Mouse (Mus musculus) ovary, adult 18-20 months (tissue): ENCODE data around the gene Vps9d1.
A peak's percentile ranks its signal among the peaks of the same experiment; 100 is the strongest.
"Not testable (repeated sequence)": the region's sequence is repeated elsewhere in the genome, so short reads cannot be mapped to it uniquely, and the experiment has no call there.

Experiments used
- DNase-seq: peaks from one replicate; pipeline ENCODE4 v3.0.0; 2022; ENCODE audit warnings: low spot score, mixed read lengths

Gene Vps9d1

DNA sequence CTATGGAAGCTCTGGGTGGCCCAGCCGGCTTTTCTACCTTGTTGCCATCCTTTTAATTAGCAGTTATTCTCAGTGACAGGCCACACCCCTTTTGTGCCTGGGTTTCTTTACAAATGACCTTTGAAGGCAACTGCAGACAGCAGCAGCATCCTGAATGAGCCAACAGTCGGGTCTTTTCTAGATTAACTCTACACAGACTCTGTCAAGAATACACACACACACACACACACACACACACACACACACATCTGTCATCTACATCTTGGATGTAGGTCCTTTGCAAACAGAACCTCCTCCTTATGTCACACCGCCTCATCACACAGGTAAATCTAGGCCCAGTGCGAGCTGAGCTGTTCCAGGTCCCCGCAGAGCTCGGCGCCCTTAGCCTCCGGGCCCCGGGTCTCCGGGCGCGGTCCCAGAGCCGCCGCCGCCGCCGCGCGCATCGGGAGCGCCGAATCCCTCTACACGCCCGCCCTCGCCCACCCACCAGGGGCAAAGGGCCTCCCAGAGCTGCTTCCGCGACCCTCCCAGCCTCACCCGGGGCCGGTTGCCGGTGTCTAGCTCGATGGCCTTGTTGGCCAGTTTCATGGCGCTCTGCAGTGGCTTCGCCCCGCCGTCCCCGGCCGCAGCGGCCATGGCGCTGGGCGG, 573 bp downstream of the Vps9d1 start:
- DNase-seq, result no peak

DNA sequence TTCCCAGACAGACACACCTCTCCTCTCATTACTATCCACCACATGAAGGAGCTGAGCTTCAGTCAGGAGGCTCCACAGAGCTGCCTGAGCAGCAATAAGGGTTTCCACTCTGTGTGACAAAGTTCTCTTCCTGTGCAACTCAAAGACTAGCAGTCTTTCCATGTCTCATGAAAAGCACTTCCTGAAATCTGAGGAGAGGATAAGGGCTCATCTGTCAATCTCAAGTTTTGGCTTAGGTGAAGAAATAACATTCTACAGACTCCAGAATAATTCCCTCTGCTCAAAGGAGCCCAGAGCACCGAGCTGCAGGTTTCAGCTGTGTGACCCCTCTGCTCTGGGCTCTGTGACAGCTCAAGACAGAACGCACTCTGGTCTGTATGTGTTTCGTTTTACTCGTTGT, 1.2 kb downstream of the Vps9d1 start:
- no peak for DNase-seq

DNA sequence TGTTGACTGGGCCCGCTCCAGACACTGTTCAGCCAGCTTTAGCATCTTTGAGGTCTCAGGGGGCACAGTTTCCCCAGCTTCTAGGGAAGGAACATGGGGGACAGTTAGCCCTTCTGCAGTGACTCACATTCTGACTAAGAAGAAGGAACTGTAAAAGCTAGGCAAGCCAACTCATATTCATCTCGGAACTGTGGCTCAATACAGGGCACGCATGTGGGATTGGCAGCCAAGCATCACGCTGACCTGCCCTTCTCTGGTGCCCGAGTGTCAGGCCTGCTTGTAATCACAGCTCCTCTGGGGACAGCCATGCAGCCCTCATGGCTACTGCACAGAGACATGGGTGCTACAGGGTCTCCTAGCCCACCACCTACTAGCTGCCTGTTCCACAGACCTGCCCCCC, 3.2 kb downstream of the Vps9d1 start:
- no peak for DNase-seq

DNA sequence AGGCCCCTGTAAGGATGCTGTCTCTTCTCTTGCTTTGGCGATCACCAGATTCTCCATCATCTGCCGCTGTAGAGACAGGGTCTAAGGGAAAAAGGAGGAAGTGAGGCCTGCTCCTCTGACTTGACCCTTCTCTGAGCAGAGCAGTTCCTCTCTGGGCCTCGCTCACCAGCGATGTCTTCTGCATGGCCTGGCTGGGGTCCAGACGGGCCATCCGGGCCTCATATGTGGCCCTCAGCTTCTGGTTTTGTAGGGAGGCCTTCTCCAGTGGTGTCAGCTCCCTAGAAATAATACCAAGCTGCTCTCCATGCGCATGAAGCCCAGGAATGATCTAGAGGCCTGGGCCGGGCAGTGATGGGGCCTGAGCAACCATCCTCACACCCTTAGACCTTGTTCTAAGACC, 5.6 kb downstream of the Vps9d1 start:
- no peak for DNase-seq

DNA sequence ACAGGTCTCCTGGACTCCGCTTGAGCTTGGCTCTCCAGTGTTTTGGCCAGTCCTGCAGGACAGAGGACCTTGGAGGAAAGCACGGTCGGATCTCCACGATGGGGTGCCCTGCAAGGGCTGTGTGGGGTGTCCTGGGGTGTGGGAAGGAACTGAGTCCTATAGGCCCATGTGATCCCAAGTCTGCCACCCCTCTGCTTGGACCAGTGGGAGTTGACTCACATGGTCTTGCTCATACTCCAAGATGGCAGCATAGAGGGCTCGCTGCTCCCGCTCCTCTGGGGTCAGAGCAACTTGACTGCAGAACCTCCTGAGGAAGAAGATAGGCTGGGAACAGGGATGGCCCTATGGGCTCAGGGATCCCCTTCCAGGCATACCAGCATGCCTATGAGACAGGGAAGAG, 6.4 kb downstream of the Vps9d1 start:
- no peak for DNase-seq

DNA sequence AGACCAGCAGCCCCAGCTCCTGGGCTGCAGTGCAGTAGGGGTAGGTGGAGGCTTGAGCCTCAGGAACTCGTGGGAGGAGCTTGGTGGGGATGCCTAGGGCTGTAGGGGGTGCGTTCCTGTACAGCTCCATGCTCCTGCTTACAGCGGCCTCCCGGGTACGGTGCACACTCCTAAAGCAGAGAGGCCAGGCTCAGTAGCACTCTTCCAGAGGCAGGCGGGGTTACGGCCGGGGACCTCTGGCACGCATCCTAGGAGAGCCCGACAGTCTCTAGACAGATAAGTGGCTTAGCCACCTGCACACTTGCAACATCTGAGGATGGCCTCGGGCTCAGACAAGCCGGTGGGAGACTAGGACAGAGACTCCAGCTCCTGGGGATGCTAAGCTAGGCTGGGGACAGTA, 8.6 kb downstream of the Vps9d1 start:
- no peak for DNase-seq

DNA sequence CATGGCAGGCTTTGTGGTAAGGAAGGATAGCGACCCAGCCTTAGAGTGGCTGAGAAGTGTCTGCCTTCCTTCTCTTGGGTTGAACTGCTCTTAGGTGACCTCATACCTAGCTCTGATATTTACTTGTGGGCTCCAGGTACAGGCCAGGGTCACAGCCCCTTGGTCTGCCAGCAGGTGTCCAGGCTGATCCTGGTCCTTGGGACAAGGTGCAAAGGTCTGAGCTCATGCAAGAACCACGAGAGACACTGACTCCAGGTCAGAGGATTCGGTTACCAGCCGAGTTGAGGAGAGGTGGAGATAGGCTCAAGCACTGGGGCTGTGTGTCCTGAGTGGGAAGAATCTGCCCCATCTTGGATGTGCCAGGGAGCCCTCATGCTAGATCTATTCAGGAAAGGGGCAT, 9.8 kb downstream of the Vps9d1 start:
- no peak for DNase-seq

DNA sequence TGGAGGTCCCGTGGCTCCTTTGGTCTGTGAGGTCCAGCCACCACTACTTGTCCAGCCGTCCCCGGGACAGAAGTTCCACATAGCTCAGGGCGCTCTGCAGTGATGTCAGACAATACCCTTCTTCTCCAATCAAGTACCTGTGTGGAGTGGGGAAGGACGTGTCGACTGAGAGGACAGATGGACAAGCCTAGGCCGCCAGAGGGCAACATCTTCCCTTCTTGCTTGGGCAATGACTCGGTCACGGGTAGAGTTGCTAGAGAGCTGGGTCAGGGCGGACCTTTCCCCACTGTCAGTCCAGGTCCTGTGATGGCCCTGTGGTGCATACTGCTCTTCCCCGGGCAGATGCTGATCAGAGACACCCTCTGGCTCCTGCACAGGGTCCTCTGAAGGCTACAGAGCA, 11.1 kb downstream of the Vps9d1 start:
- DNase-seq, result no peak

DNA sequence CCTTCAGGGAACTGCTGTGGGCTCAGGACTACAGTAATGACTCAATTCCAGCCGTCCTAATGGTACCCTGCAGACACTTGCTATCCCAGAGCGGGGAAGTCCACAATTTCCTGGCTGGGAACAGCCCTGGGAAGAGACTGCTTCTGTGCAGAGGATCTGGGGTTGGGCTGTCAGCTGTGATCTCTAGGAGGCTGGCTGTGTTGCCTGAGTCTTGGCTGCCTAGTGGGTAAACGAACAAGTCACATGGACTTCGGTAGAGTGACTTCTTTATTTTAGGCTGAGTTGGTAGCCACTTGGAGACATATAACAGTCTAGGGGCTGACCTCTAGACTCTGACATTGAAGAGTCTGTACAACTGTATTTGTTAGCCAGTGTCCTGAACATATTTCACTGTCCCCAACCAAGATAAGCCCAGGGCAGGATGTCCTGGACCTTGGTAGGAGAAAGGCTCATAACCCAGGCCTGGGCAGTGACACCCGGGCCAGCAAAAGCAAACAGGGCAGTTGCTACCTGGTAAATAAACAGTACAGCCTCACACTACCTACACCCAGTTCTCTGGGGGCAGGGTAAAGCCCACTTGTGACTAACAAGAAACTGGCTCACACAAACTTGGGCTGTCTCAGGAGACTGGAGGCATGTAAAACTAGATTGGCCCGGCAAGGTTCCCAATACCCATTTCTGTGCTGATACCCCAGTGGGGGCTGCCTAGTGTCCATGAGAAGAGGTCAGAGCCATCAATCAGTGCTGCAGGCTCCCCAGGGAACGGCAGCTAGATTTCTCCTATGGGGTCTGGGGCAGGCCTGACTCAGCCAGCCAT, 11.8 kb downstream of the Vps9d1 start:
- no peak for DNase-seq

DNA sequence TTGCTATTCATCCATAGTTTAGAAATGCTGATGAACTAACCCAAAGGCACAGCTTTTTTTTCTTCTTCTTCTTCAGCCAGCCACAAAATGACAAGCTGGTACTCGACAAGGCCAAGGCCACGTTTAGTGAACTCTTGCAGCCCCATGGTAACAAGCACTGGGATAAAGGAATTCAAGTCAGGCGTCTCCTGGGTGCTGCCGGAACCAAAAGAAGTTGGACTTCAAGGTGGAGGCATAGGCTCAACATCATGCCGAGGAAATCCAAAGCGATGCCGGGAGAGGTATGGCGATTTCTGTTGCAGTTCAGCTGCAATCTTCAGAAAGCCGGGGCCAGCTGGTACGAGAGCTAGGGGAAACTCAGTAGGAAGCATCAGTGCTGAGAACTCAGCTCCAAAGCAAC, 14.8 kb downstream of the Vps9d1 start:
- no peak for DNase-seq

DNA sequence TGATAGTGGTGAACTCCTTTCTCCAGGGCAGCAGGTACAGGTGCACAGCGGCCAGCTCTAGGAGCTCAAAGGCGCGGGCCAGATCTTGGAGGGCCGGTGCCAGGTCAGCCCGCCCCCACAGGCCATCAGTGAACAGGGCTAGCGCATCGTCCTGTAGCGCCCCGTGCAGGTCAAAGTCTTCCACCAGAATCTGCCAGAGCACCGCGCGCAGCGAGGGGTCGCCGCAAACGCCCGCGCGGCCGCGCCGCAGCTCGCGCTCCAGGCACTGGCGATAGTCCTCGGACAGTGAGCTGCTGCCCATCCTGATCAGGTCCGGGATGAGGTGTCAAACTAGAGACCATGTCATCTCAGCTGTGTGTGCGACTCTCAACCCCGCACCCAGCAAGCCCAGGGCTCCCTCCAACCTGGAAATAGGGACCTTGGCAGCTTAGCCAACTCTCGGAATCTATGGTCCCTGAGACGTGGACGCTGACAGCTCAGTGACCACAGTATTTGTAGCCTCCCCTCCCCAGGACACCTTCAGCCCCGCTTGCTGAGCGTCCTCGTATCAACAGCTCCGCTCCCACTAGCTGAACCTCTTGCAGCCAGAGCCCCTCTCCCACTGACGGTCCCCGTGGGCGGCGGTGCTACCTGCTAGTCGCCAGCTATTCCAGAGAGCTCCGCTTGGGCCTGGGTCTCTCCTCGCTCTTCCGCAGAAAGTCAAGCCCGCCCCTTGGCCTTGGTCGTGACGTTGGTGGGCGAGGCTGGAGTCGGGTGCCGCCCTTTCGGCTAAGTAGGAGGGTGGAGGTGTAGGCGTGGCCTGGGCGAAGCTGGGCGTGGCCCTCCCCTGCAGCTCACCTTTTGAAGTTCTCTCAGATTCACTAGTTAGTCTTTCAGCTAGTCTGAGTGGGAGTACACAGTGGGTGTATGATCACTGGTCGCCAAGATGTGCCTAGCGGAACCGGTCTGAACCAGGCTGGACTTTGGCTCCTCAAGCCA, 18.3 kb downstream of the Vps9d1 start, which contains the start of gene Spata2l:
Gene Spata2l (minus strand): TSS at position 714 of the 978 bp plus-strand sequence.
- peak; percentile 80 for DNase-seq

DNA sequence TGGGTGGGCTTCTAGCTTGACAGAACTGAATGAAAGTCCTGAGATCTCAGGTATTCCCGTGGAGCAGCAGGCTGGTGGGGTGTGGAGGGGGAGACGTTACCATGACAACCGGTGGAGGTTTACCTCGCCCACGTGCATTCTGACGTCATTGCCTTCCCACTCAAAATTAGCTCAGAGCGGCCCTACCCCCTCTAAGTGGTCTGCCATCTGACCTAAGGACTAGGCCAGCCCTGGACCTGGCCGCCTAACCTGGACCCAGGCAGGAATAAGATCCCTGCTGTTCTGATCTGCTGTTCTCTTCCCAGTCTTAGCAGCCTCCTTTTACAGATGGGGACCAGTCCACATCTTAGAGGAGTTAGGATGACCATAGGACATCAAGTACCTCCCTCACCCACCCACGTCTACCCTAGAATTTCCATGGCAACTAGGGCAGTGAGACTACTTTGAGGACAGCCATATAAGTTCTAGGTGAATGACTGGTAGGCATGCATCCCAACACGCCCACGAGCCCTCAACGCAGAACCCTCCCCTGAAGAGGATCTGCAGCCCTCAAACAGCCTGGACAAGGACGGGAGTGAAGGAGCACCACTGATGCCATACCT, 19.1 kb downstream of the Vps9d1 start:
- no peak for DNase-seq

DNA sequence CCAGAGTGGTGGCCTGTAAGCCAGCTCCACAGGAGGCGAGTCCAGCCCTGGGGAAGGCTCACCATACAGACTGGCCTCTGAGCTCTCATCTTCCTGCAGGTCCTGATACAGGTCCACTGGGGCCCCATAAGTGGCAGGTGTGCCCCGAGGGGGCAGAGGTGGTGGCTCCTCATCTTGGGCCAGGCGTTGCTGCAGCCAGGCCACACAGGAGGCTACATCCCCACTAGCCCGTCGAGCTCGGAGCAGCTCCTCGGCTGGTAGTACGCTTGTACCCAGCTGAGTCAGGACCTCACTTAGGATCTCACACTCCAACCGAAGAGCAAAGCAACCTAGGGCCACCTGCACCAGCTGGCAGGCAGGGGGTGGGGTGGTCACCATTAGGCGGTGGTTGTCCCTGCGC, 20.4 kb downstream of the Vps9d1 start:
- no peak for DNase-seq

DNA sequence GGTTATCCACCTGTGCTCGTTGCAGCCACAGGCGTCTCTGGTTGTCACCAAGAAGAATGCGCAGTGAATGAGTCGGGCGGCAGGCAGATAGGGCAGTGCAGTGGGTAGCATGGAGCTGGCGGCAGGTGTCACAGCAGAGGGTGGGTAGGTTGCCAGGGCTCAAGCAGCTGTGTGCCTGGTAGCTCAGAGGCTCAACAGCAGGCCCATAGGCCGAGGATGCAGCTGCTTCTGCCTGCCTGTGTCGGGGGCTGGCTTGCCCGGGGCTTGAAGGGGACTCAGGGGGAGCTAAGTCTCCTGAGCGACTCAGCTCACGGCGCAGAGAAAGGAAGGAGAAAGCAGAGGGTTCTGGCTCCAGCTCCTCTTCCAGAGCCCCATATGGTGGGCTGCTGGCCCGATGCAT, 20.8 kb downstream of the Vps9d1 start:
- no peak for DNase-seq

DNA sequence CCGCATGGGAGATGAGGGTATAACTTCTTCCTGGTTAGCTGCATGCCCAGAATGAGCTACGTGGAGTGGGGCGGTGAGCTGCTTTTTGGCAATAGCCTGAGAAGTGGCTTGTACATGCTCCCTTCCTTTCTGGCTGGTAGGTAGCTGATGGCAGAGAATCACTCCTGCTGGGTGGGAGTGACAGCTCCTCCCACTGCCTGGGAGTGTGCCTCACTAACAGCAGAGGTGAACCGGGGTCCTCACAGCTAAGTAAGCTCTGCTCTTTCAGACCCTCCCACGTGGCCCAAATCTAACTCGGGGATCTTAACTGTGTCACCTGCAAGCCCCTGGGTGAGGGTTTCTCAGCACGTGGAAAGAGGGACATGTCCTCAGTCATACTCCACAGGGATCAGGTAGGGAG, 21.6 kb downstream of the Vps9d1 start:
- DNase-seq, result no peak

DNA sequence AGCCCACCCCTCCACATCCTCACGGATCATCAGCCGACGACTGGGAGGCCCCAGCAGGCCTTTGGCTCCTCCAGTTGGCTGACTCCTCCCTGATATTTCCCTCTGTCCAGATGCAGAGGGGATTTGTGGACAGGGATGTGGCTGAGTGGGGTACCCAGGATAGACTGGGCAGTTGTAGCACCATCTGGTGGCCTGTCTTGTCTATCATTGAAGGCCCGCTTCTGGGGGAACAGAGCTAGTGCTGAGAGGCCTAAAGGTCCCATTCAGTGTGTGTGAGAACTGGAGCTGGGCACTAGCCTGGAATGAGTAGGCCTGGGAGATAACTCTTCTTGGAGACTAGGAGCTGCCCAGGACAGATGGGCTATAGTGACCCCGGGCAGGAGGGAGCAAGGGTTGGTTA, 22.4 kb downstream of the Vps9d1 start:
- DNase-seq, result no peak

DNA sequence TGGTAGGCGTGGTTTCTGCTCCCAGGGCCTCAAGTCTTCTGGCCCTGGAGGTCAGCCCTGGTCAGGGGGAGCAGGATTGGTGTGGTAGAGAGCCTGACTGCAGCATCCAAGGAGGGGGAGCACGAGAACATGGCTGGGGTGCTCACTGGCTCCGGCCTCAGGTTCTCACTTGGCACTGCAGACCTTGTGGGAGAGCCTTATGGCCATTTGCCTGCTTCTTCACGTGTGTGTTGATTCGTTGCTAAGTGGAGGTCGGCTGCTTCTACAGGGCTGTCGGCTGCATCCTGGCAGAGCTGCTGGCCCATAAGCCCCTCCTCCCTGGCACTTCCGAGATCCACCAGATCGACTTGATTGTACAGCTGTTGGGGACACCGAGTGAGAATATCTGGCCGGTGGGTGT, 23.8 kb downstream of the Vps9d1 start:
- not testable (repeated sequence) for DNase-seq

DNA sequence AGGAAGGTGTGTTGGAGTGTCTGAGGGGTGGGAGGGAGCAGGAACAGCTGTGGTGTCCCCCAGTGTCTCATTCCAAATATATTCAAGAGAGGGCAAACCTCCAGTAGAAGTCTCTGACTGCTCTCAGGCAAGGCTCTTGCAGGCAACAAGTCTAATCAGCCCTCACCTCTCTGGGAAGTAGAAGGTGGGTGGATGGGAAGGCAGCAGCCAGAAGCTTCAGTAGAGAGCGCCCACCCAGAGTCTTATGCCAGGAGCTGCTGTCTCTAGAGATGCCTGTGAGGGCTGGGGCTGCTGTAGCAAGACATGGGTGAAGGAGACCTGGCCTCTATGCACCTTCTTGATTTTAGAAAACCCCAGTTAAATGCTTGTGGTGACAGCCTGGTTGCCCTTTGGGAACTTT, 25.7 kb downstream of the Vps9d1 start:
- DNase-seq, result no peak

DNA sequence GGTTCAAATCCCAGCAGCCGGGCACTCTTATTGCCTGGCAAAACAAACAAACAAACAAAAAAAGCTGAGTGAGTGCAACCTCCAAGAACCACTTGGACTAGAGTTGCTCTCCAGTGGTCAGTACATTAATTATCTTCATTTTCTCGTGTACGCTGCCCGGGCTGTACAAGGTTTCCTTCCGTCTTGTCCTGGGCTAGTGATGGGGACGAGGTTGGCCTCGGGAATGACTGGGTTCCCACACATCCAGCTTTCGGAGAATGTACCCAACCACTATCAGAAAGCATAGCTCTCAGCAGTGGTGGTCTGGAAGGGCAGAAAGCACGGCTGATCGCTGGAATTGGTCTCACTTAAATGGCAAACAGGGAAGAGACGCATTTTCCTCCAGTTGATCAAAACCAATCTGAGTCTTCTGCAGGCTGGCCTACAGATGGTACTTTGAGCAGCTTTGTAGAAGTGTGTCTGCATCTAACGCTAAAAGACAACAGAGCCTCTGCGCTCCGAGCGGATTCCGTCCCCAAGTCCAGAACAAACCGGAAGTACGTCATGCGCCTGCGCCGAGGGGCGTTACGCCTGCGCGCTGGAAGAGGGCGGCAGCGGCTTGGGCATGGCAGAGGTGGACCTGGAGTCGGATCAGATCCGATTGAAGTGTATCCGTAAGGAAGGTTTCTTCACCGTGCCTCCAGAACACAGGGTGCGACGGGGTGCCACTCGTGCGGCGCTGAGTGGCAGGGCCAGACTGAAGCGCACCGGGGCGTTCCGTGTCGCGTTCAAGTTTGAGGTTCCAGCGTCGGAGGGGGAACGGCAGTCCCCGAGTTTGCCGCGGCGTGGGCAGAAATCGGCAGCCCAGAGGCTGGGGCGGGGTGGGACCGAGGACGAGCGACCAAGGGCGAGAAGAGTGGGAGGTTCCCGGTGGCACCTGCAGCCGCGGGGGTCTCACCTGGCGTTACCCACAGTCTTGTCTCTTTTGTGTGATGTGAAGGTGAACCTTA, 29.6 kb downstream of the Vps9d1 start, which contains the start of gene Cdk10:
Gene Cdk10 (plus strand): TSS at position 565 of the 989 bp plus-strand sequence.
- DNase-seq, result peak; percentile 88

DNA sequence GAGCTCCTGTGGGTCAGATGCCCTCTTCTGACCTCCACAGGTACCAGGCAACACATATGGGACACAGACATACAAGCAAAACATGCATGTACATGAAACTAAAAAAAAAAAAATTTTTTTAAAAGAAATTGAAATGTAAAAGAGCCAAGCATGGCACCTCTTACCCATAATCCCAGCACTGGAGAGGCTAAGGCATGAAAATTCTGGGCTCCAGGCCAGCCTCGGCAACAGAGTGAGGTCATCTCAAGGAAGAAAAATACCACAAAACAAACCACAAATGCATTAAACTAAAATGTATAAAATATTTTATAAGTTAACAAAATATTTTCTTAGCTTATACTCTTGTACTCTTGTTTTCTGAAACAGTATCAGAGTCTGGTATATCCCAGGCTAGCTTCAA, 33.2 kb downstream of the Vps9d1 start:
- no peak for DNase-seq

DNA sequence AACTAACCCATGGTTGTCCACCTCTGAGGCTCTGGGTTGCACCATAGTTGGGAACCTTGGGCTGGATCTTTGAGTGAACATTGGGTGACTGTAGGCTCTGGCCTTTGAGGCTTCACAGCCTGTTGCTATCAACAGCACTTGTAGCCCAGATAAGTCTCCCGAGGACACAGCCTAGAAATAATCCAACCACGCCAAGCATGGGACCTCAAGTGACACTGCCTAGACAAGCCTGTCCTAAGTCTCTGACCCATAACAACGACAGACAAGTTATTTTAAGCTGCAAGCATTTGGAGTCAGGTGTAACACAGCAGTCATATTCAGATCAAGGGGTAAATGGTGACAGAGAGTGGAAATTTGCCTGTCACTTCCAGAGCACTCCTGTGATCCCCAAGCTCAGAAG, 38.7 kb downstream of the Vps9d1 start:
- no peak for DNase-seq
